Mouse (Mus musculus) large intestine, adult 2 months (tissue): Measurements from ENCODE around the gene Fam187a. TPM values are rescaled to one million over a fixed set of nuclear protein-coding genes. Genes with fewer than 3 reads are reported as not detected.

Source experiments
- DNase-seq: peaks from one replicate; pipeline ENCODE4 v3.0.0-alpha.2; 2012; ENCODE audit warnings: low read depth, low spot score
- WGBS: fragments of 180-500 bp; shearing (Covaris S2); methylation state at CpG from one replicate; pipeline ENCODE4 v1.1.7; 2018; 5-methylcytosine and 5-hydroxymethylcytosine counted together
- polyA plus RNA-seq: library from polyadenylated mRNA; depleted of rRNA; stranded (reverse); fragments of >200 nt; gene quantifications from 2 replicates; pipeline ENCODE4 v1.2.3, GENCODE M21; 2012

Gene Fam187a
- polyA plus RNA-seq, 1 experiment = not detected

GRCm38 (mm10) chr11:102890096-102890495 is 5.1 kb downstream of the Fam187a start:
- DNase-seq = no peak
- WGBS = 72% methylated on average over 5 of the region's 5 CpGs

GRCm38 (mm10) chr11:102893015-102893651 is 8.2 kb downstream of the Fam187a start:
- 4% methylated on average over 43 of the region's 43 CpGs for WGBS
- peak; percentile 58 for DNase-seq

GRCm38 (mm10) chr11:102894716-102895115 is 9.7 kb downstream of the Fam187a start:
- WGBS = 94% methylated on average over 4 of the region's 4 CpGs
- no peak for DNase-seq

- WGBS = 78% methylated on average over 9 of the region's 9 CpGs
These were observed 10.8 kb downstream of the Fam187a start for GRCm38 (mm10) chr11:102895779-102896178.

GRCm38 (mm10) chr11:102896641-102897040 is 11.7 kb downstream of the Fam187a start:
- 78% methylated on average over 20 of the region's 20 CpGs for WGBS

More at GRCm38 (mm10) chr11:102895779-102896178, 10.8 kb downstream of the Fam187a start:
- DNase-seq = no peak

GRCm38 (mm10) chr11:102898408-102898807 is 13.4 kb downstream of the Fam187a start:
- WGBS = 77% methylated on average over 9 of the region's 9 CpGs
- DNase-seq = no peak

More at GRCm38 (mm10) chr11:102896641-102897040, 11.7 kb downstream of the Fam187a start:
- no peak for DNase-seq

GRCm38 (mm10) chr11:102900763-102901162 is 15.8 kb downstream of the Fam187a start, which contains the start of gene Gfap:
TSS of gene Gfap (minus strand) at chr11:102900912.
- WGBS = 4% methylated on average over 7 of the region's 7 CpGs
- DNase-seq = peak; percentile 59

GRCm38 (mm10) chr11:102901199-102901598 is 16.2 kb downstream of the Fam187a start:
- WGBS = 43% methylated on average over 4 of the region's 4 CpGs
- DNase-seq = no peak

- WGBS = 81% methylated on average over 5 of the region's 5 CpGs
- no peak for DNase-seq
These were observed 17.1 kb downstream of the Fam187a start for GRCm38 (mm10) chr11:102902107-102902506.

- DNase-seq = no peak
- 58% methylated on average over 7 of the region's 7 CpGs for WGBS
These were observed 18.7 kb downstream of the Fam187a start for GRCm38 (mm10) chr11:102903654-102904053.

GRCm38 (mm10) chr11:102911376-102911775 is 26.4 kb downstream of the Fam187a start:
- 81% methylated on average over 7 of the region's 7 CpGs for WGBS
- DNase-seq = no peak

- DNase-seq = no peak
- 79% methylated on average over 9 of the region's 9 CpGs for WGBS
These were observed 30.4 kb downstream of the Fam187a start for GRCm38 (mm10) chr11:102915380-102915779.

GRCm38 (mm10) chr11:102918077-102918476 is 33.1 kb downstream of the Fam187a start:
- no peak for DNase-seq
- WGBS = 87% methylated on average over 4 of the region's 4 CpGs

- DNase-seq = no peak
- WGBS = 77% methylated on average over 6 of the region's 6 CpGs
These were observed 36.5 kb downstream of the Fam187a start for GRCm38 (mm10) chr11:102921491-102921890.

- WGBS = under 1% methylated on average over 62 of the region's 62 CpGs
- DNase-seq = peak; percentile 85
These were observed 39.8 kb downstream of the Fam187a start, which contains the start of gene Kif18b for GRCm38 (mm10) chr11:102924557-102925350. TSS of gene Kif18b (minus strand) at chr11:102925124.

- DNase-seq = peak; percentile 27
- WGBS = 4% methylated on average over 10 of the region's 10 CpGs
These were observed 40.4 kb downstream of the Fam187a start for GRCm38 (mm10) chr11:102925351-102925717.

GRCm38 (mm10) chr11:102930672-102931071 is 45.7 kb downstream of the Fam187a start:
- 85% methylated on average over 10 of the region's 10 CpGs for WGBS
- DNase-seq = no peak

GRCm38 (mm10) chr11:102936272-102936671 is 51.3 kb downstream of the Fam187a start:
- DNase-seq = no peak
- WGBS = 34% methylated on average over 4 of the region's 4 CpGs
